Mouse (Mus musculus) natural killer cell, adult 2 months (primary cell): ENCODE measurements around the gene Sass6.

Experiments
- DNase-seq, 2 experiments: peaks; one replicate each; pipeline ENCODE4 v3.0.0; 2022; ENCODE audit warnings: low spot score in 2 of 2

Gene Sass6

DNA sequence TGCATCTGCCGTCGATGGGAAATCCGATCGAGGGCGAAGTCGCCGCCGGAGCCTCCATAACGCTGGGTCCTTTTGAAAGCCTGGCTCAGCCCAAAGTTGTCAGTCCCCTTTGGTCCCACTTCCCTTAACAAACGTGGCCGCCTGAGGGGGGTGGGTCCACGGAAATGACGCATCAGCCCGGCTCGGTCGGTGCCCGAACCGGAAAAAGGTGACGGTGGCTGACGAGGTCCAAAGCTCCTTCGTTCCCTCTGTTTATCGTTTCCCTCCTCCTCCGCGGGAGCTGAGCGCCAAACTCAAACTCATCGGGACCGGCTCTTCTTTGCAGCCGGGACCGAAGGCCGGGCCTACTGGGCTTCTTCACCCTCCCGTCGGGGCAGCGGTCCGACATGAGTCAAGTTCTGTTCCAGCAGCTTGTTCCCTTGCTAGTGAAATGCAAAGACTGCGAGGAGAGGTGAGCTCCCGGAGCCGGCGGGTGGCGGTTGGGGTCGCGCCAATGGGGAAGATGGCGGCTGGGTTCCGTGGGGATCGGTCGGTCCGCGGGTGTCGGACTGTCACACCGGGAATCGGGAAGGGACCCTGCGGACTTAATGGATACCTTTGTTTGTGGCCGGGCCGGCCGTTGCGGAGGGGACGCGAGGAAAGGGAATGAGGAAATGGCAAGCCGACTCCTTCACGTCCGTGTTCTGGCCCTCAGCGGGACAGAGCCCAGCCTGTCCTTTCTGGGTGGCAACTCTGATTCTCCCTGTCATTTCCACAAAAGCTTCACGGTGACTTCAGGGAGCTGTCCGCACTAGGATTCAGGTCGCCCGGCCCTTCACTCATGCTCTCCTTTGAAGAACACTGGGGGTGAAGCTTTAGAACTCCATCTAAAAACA is at the start of gene Sass6:
TSS of gene Sass6 (plus strand) at position 255 of the 875 bp plus-strand sequence.
- peak; percentile 92 to 94 for DNase-seq

GRCm38 (mm10) chr3:116547430-116547829 is 47.4 kb upstream of the Sass6 start:
- DNase-seq = no peak

- no peak for DNase-seq
Observed at GRCm38 (mm10) chr3:116551362-116551761, 43.4 kb upstream of the Sass6 start.

- peak in 1 of 2 experiments; percentile 10 for DNase-seq
Observed at GRCm38 (mm10) chr3:116561315-116561714, 33.5 kb upstream of the Sass6 start.

GRCm38 (mm10) chr3:116562408-116563094 is 32.2 kb upstream of the Sass6 start, which contains the start of gene Lrrc39:
Gene Lrrc39, plus strand, starts transcription at chr3:116562973.
- no peak for DNase-seq

GRCm38 (mm10) chr3:116563095-116563492 is 31.7 kb upstream of the Sass6 start:
- DNase-seq = no peak

DNA sequence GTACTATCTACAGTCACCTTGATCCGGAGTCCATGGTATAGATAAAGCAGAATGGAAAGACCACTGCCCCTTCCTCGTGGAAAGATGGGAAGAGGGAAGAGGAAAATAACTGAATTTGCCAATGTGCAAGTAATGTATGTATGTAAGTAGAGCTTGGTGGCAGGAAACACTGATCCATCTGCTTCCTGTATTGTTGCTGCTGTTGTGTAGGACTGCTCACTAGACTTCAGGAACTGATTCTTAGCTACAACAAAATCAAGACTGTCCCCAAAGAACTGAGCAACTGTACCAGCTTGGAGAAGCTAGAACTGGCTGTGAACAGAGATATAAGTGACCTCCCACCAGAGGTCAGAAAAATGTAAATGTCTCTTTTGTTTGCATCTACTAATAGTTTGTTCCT is 24.2 kb upstream of the Sass6 start:
- no peak for DNase-seq

GRCm38 (mm10) chr3:116577286-116577685 is 17.5 kb upstream of the Sass6 start:
- no peak for DNase-seq

- no peak for DNase-seq
Observed at GRCm38 (mm10) chr3:116582201-116582600, 12.6 kb upstream of the Sass6 start.

- DNase-seq = no peak
Observed at GRCm38 (mm10) chr3:116594076-116594727, 580 bp upstream of the Sass6 start.

DNA sequence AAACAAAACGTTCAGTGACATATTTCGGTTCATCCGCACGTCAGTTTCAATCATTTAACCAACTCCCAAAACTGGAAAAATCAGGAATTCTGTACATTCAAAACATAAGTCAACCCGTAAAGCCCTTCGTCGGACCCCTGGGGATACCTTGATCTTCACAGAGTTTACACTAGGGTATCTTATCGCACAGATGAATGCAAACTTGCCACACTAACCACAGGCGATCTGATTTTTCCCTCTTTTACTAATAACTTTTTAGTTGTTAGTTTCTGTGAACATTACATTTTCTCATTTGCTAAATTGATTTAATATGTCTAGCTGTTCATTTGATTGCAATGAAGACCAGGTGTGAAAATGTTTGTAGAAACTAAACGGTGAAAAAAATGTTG is 815 bp downstream of the Sass6 start:
- DNase-seq = no peak

DNA sequence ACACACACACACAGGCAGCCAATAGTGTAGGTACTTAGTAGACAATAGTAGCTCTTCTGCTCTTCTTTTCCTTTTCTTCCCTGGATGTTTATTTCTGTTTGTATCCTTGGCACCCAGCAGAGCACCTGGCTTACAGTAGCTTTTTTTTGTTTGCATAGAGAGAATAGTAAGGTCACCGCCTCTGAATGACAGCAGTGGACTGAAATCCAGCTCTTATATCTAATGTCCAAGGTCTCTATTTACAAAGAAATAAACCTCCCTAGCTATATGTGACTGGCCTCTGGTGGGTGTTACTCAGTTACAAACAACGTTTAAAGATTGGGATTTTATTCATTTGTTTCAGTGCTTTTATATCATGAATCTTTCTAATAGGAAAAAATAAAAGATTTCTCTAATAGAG is 4.9 kb downstream of the Sass6 start:
- no peak for DNase-seq

GRCm38 (mm10) chr3:116601005-116601404 is 6.2 kb downstream of the Sass6 start:
- DNase-seq = no peak

- no peak for DNase-seq
Observed at GRCm38 (mm10) chr3:116601781-116602180, 7.0 kb downstream of the Sass6 start.

DNA sequence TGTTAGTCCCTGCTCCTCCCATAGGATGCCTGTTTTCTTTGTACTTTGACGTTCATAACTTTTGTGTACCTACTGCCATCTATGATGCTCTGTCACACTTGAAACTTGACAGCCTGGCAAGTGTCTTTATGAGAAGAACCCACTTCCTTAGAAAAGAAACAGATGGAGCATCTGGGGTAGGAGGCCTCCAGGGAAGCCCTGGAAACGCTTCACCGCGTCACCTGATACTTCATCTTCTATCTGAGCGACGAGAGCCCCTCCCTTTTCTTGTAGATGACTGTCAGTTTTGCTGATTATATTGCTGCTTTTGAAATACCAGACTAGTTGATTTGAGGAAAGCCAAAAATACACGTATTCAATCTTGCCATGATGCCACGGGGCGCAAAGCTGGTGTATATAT is 9.8 kb downstream of the Sass6 start:
- no peak for DNase-seq

GRCm38 (mm10) chr3:116614295-116614892 is 19.6 kb downstream of the Sass6 start, which contains the start of gene Trmt13:
Gene Trmt13, minus strand, starts transcription at chr3:116614587.
- no peak for DNase-seq

DNA sequence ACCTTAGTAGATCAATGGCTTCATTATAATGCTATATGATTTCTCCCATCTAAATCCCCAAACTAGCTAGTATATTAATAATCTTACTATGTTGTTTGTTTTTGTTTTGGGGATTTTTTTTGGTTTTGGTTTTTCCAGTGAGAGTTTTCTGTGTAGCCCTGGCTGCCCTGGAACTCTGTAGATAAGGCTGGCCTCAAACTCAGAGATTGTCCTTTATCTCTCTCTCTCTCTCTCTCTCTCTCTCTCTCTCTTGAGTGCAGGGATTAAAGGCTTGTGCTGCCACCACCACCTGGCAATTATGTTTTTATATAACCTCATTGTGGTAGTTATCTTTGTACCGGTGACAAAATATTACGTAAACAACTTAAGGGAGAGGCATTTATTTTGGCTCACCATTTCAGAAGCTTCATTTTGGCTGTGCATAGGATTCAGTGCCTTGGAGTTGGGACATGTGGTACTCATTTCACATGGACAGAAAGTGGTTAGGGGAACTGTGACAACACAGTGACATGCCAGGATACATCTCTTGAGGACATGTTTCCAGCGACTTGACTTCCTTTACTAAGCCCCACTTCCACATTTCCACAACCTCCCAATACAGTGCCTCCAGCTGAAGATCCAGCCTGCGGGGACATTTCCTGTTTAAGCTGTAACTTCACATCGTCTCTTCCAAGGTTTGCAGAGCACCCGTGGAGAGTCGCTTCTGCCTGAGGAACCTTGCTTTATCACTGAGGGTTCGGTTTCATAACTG is 20.7 kb downstream of the Sass6 start:
- no peak for DNase-seq

DNA sequence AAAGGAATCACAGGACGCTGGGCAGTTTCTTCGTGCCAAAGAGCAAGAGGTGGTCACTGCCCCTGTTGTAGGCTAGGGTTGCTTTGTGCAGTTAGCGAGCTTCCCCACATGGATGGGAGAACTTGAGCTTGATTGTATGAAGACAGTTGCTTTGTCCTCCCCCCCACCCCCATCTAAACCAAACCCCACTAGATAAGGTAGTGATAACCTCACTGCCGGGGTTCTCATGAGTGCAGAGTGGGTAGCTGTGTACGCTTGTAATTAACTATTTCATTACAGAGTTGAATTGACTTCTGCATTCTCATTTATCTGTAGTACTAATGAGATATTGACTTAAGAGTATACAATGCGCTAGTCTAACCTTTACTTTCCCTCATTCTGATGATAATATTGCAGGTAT is 24.1 kb downstream of the Sass6 start:
- DNase-seq = no peak

DNA sequence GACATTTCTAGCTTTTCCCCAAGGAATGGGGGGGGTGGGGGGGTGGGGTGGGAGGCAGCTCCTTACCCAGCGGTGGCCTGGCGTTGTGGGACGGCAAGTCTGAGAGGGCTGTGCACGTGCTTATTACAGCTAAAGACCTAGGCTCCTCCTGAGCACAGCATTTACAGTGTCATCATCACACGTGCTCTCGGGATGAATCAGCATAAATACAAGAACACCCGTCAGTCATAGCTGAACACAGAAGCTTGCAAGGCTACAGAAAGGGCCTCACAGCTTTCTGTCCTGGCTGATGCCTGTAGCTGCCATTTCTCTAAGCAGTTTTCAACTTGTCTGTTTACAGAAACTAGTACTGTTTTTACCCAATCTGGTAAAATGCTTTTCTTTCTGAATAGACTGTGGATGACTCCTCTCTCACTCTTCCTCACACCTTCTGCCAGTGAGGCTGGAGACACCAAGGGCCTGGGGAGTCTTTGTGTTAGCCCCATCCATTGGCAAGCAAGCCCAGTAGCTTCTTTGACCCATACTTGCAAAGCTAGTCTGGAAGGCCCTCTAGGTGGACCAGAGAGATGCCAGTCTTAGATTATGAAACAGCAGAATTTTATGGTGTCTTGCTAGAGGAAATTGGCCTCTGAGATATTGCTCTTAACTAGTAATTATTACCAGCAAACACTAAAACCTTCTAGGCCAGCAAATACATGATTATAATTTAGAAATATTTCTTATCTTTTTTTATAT is 26.0 kb downstream of the Sass6 start:
- no peak for DNase-seq

- DNase-seq = no peak
Observed at GRCm38 (mm10) chr3:116622641-116623040, 27.9 kb downstream of the Sass6 start.

DNA sequence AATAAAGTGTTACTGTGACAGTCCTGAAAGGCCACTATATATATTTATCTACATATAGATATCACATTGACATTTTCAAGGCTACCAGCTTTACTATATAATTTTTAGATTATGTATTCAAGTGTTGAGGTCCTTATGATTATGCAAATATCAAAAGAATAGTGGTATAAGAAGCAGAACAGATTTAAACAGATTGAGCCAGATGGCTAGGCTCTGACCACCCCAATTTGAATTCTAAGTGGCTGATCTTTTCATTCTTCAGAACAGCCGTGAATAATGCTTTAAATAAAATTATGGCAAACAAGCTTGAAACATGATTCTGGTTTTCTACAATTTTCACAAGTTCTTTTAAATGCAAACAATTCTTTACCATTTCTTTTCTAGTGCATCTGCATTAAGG is 36.7 kb downstream of the Sass6 start:
- DNase-seq = no peak
